Mouse (Mus musculus) heart, postnatal 36 days (tissue): ENCODE measurements around the gene Cfap46. TPM values are rescaled to one million over a fixed set of nuclear protein-coding genes. Genes with fewer than 3 reads are reported as not detected.

Experiments used
- DNase-seq, 2 experiments: peaks; one replicate each; pipeline ENCODE4 v3.0.0; 2021 to 2022
- intact Hi-C: fragments of 180-260 bp; cut with DNase I; formaldehyde crosslinking; loops from one replicate; pipeline ENCODE4 v1.15.1; 2025
- total RNA-seq, 2 experiments: library from RNA; stranded (reverse); gene quantifications; 2 replicates each; pipeline ENCODE4 v1.2.3; 2021

Gene Cfap46
- total RNA-seq = under 1 TPM in 1 of 2 experiments, not detected in 1; 0.17 TPM

DNA sequence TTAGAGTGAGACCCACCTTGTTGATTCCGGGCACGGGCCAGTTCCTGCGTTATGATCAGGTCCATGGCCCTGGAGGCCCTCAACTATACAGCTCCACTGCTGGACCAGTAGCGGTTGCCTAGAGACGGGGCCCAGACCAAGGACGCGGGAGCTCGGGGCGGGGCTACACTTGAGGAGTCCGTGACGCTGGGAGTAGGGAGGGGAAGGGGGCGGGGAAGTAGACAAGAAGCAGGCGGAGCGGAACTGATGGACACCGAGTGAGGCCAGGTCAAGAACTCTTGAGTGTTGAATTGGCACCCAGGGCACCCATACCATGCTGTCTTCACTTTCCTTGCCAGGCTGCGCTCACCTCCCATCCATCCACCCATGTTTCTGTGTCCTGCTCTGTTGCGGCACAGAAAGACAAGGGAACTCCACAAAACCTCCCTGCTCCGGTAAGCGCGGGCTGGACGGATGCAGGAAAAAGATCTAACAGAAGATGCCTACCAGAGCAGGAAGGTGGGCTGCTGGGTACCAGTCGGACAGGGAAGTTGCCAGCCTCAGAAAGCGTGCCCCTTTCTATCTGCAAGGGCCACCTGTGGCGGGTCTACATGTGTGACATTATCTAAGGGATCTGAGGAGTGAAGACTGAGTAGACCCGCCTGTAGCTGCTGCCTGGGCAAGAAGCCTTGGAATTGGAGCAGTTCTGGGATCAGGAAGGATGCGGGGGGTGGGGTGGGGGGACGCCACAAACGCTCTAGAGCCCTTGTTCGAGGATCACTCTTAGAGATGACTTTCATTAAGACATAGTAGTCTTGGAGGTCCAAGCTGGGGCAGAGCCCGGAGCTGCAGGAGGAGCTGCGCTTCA lies at the start of gene Cfap46:
Cfap46 (minus strand) TSS at position 112 of the 847 bp plus-strand sequence.
- intact Hi-C loops = loop anchor here (1.0 to 10.0 kb wide), 3 partner anchors 36 to 441 kb away; no protein-coding TSS in a partner anchor
- DNase-seq = peak; percentile 73 to 78

DNA sequence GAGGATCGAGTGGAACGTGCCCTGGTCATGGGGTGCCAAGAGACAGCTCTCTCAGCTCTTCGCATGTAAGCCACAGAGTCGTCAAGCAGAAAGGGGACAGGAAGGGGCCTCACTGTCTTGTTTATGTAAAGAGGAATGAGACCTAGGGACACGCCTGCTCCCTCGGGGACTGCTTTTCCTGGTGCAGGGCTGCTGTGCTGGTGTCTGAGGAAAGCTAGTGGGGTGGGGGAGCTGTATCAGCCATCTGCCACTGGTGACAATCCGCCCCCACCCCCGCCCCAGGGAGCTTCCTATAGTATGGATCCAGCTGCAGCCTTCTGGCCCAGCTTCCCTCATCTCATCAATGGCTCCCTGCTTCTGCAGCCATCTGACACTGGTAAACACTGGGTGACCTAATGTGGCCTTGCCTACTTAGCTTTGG lies 47.7 kb upstream of the Cfap46 start:
- intact Hi-C loops = no loop called here
- peak in 1 of 2 experiments; percentile 12 for DNase-seq

DNA sequence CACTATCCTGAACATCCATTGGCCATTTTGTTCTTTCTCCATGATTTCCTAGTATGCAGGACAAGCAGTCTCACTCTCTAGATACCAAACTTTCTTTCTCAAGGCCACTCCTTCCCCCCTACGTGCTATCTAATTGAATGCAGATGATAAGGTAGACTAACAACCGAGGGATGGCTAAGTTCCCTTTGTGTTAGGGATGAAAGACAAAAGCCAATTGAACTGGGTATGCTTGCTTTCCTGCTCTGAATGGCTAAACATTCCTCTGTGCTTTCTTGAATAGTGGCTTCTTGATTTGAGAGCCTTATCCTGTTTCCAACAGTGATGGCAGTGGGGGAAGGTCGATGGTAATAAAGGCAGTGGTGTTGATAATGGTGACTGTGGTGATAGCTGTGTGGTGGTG lies 43.5 kb upstream of the Cfap46 start:
- intact Hi-C loops = no loop called here
- no peak for DNase-seq

DNA sequence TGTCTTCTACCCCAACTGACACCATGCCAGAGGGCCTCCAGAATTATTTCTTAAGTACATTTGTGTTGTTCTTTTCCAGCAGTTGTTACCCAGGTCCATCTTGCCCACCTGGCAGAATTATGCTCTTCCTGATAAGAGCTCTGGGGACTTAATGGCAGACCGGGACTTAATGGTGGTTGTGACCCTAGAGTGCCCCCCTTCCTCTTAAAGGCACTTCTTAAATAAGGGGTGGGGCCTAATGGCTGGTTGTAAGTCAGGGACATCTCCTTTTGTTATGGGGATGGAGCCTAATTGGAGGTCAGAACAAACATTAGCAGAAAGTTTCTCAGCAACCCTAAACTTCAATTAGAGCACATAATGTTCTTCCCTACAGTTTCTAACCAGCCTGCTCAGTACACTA lies 42.0 kb upstream of the Cfap46 start:
- intact Hi-C loops = no loop called here

DNA sequence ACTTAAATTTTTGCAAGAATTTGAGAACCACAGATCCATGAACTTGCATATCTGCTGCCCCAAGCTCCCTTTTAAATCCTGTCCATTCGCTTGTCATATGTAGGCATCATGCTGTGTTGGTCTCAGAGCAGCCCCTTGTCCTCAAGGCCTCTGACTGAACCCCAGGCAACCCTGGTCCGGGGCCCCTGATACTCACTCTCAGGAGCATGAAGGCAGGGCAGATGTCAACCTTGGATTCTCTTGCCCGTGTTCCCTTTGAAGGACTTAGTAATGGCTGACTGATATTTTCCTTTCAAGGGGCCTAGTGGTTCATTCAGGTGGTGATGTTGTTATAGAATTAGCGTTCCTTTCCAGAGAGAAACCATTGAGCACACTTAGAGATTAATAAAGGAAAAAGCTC lies 40.4 kb upstream of the Cfap46 start:
- no peak for DNase-seq
- intact Hi-C loops = no loop called here

More for the DNA sequence above, 42.0 kb upstream of the Cfap46 start:
- no peak for DNase-seq

DNA sequence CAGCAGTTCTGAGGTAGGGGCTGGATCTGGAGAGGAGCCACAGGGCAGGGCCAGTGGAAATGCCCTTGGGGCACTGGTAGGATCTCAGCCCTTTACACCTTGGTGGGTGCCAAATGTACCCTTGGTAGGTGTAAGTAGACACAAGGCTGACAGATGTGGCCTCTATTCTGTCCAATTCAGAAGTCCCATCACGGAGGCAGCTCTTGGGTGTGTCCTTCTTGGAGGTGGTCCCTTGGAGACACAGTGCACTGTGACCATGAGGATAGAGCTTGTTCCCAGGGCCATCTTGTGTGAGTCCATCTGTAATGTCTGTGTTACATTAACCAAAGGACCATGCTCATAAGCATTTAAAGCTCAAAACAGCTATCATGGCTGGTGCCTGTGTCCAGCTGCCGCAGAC lies 37.6 kb upstream of the Cfap46 start:
- intact Hi-C loops = no loop called here
- no peak for DNase-seq

DNA sequence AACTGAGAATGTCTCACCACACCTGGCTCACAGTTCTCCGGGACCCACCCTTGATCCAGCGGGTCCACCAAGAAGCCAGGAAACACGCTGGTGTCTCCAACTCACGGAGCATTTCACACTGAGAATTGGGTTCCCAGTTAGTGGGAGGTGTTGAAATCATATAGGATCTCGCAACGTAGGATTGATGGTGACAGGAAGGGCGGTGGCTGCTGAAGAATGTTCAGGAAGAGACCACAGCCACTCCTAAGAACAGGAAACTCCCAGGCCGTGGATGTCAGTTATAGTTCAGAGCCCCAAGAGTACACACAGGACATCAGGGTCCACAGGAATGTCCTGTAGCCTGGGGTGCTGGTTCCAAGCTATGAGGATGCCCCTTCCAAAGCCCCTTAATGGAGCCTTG lies 34.2 kb upstream of the Cfap46 start:
- intact Hi-C loops = no loop called here
- DNase-seq = no peak

DNA sequence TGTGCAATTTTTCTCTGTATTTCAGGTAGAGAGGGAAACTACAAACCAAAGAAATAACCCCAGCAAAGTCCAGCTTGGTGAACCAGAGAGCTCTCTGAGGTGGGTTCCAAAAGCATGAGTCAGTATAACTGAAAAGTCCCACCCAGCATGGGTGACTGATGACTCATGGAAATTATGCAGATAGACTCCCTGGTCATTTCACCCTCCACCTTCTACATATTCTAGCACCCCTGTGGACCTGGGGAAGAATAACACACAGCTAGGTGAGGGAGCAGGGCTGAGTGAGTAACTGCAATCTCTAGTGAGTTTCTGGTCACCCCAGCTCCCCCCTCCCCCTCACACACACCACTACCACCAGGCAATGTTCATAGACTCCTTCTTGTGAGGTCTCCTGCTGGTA lies 28.2 kb upstream of the Cfap46 start:
- intact Hi-C loops = no loop called here
- DNase-seq = no peak

DNA sequence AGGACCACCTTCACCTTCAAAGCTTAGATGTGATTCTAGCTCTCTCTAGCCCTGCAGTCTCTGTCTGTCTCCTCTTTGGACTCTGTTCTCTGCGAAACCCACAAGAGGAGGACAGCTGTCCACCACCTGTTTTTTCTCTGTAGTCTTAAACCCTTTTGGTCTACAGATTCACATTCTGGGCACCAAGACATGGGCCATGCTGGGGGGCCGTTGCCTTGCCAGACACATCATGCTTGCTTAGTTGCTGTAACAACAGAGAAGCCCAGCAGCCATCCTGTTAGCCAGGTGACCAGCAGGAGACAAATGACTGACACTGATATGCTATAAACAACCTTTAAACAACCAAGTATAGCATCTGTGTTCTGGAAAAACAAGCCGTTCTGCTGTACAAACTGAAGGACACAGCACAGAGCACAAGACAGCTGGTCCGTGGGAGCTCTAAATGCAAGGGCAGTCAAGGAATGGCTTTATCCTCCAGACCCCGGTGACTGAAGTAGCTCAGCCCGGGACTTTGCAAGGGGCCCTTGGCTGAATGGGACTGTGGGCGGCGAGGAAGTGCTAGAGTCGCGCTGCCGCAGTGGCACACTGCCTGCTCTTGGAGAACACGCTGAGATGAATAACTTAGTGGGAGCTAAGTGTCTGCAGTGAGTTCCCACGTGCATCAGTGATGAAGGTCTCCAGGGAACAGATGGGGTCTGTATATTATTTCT lies 22.9 kb upstream of the Cfap46 start:
- intact Hi-C loops = no loop called here
- DNase-seq = no peak

DNA sequence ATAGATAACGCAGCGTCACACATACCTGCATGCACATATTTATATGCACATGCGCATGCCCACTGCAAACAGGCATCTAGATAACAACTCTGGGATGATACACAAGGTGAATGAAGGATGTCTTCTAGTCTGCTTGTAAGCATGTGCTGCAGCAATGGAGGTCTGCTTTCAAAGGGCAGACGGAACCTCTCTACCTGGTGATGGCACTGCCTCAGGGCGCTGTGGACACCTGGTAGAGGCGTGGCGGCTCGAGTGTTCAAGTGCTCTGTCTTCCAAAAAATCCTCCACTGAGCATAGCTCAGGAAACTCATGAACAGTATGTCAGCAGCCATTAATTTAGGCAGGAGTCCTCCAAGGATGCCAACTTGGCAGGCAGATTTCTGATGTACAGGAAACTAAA lies 22.2 kb upstream of the Cfap46 start:
- DNase-seq = no peak
- intact Hi-C loops = no loop called here

DNA sequence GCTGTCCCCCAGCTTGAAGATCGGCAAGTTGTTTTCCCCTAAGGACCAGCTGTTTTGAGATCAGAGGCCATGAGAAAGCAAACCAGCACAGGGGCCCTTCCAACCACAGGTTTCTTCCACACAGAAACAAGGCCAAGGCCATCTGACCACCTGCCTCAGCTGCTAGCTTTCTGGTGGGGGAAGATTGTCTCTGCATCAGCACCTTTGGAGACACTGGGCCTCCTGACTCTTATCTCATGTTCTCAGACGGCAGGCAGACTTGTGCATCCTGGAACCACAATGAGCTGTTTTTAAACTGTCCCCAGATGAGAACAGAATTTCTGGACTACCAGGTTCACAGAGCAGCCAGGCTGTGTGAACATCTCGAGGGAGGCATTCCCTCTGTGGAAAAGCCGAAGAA lies 21.5 kb upstream of the Cfap46 start:
- intact Hi-C loops = no loop called here
- DNase-seq = no peak

DNA sequence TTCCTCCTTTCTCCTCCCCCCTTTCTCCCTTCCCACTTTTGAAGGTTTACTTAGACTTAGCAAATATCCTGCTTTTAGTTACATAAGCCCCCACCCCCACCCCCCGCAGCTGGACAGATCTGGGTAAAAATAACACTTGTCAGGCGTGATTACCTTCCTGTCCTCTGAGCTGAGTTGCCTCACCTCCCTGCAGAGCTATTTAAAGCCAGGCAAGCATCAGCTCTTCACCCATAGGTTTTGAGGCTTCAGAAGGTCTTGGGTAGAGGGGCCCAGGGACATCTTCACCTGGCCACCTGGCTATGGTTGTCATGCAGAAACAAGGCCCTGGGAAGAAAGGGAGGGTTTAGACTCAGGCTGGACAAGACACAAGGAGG lies 20.2 kb upstream of the Cfap46 start:
- intact Hi-C loops = loop anchor here (1.0 to 5.0 kb wide), 2 partner anchors 43 to 157 kb away; no protein-coding TSS in a partner anchor

DNA sequence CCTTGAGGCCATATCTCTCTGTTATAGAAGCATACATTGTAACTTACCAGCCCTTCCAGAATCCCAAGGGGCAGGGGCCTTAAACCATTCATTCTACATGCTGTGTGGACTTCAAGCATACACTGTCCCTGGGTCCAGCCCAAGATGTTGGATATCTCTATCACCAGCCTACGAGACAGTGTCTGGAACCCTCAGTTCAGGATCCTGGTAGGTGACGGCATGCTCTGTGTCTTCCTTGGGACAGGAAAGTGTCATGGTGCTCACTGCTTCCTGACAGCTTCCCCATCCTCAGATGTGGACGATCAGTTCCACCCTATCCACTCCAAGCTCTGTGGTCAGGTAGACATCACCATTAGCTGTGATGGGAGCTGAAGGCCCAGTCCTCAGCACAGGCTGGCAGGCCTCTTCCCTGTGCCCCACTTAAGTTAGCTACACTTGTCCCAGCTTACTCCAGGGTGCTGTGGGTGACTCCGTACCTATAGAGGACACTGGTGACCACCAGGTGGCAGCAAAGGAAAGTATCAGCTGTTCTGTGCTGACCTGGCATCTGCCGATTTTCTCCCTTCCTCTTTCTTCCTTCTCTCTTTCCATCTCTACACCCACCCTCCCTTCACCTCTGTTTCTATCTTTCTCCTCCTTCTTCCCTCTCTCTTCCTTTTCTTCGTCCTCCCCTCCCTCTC lies 19.7 kb upstream of the Cfap46 start:
- intact Hi-C loops = loop anchor here (1.0 to 5.0 kb wide), 2 partner anchors 44 to 158 kb away; no protein-coding TSS in a partner anchor
- DNase-seq = peak; percentile 74 to 80

More for the DNA sequence above, 20.2 kb upstream of the Cfap46 start:
- no peak for DNase-seq

DNA sequence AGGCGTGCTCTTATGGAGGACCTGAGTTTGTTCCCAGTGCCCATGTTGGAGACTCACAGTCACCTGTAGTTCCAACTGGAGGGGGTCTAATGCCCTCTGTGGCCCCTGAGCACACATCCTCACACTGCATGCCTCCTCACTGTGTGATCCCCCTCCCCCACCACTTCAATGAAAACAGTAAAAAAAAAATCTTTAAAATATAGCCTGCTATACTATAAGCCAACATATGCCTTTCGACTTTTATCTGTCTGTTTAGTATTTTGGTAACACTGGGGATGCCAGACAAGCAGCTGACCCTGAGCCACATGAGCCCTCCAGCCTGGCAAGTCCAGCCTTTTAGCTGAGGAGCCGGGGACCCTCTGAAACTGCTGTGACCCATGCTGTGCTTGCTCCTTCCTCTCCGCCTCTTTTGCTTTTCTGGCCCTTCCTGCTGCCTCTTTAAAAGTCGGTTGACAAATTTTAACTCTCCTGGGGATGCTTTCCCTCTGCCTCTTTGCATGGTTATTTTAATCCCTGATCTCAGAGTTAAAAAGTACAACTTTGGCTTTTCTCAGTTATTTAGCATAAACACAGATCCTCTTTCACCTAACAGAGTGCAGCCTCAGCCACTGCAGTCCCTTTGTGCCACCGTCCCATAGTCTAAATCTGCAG lies 18.2 kb upstream of the Cfap46 start:
- no peak for DNase-seq
- intact Hi-C loops = loop anchor here (5.0 kb wide), 1 partner anchor 46 kb away; no protein-coding TSS in a partner anchor

DNA sequence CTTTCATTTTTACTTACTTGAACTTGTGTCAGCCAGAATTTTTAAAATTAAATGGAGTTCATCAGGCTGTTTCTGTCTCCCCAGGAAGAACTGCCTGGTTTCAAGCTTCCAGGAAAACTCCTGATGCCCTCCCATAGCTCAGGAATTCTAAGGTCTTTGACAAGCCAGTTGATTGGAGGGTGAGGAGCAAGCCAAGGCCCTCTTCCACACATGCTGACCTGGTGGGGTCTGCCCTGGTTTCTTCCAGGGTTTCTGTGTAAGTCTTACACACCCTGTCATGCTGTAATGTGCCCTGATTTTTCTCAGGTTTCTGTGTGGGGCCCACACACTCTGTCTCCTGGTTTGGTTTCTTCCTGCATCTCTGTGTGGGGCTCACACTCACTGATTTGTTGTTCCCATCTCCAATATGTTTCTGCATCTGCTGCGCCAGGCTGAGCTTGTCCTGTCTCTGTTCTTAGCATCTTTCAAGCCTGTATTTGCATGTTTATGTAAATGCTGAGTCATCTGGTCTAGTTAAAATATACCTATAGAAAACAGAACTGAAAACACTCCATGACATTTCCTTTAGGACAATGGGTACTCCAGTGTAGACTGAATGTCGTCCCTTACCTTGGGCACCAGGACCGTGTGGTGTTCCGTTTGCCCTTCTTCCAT lies 9.2 kb upstream of the Cfap46 start:
- intact Hi-C loops = no loop called here
- no peak for DNase-seq

DNA sequence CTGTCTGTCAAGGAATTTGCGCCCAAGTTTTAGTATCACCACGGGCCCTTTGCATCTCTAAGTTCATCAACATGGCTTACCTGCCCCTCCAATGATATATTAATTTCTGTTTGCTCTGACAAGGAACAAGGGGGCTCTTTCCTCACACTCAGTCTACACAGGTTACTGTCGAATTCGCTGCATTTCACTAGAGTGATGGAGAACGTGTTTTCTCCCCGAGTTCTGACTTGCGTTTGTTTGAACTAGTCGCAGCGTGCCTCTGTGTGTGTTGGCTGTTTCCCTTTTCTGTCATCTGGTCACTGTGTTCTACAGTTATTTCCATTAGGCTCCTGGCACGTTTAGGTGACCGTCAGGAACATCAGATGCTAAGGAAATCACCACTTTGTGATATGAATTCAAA lies 8.6 kb upstream of the Cfap46 start:
- intact Hi-C loops = no loop called here
- no peak for DNase-seq

DNA sequence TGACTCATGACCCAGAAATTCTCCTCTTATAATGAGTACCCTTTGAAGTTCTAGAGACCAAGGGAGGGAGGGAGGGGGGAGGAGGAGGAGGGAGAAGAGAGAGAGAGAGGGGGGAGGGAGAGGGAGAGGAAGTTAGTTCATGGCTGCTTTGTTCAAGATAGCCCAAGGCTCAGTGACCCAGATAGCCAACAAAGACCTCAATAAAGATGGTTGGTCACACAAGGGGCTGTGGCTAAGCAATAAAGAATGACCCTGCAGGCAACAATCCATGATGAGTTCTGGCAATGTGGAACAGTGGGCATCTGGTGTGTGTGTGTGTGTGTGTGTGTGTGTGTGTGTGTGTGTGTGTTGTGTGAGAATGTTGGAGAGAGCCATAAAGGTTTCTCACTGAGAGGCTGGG lies 1.7 kb upstream of the Cfap46 start:
- intact Hi-C loops = loop anchor here (2.0 to 10.0 kb wide), 2 partner anchors 69 to 439 kb away; no protein-coding TSS in a partner anchor
- DNase-seq = no peak

DNA sequence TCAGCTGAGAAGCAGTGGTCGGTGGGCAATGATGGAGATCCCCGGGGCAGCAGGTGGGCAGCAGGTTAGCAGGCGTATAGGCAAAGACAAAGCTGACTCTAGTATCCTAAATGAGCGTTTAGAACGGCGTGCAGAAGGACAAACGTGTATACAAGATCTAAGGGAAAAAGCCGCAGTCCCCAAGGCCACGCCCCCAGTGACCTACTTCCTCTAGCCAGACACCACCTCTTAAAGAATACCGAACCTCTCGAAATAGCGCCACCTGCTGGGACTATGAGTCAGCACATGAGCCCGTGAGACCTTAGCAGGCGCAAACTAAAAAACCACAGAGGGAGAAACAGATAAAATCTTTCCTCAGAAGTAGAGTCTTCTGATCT lies 924 bp upstream of the Cfap46 start:
- DNase-seq = peak; percentile 86 to 91
- intact Hi-C loops = loop anchor here (1.0 to 10.0 kb wide), 3 partner anchors 36 to 440 kb away; no protein-coding TSS in a partner anchor

DNA sequence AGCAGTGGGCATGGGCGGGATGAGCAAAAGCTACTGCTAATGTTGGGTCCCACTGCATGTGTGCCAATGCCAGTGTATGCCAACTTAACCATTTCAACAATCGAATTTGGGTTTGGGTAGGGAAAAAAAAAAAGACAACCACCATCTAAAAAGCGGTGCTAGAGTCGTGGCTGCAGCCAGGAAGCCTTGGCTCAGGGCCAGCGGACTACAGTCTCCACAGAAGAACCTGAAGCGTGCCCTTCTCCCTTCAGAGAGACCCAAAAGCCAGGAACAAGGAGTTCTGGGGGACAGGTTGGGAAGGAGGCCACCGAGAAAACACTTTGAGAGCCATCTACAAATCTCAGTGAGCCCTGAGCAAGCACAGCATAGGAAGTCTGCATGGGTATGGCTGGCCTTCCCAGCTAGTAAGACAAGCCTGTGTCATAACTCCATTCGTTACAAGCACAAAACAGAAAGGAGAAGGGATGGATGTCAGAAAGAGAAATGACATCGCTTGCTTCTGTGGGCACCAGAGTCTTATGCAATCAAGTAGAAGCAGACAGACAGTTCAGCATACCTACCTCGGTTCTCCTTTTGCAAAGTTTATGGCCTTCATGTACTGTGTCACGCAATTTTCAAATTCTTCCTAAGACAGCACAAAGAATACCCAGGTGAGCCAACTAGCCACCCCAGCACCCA lies 1.6 kb downstream of the Cfap46 start:
- DNase-seq = no peak
- intact Hi-C loops = loop anchor here (10.0 kb wide), 1 partner anchor 443 kb away; no protein-coding TSS in a partner anchor
